Mouse (Mus musculus) lung, postnatal 0 days (tissue): ENCODE results near the gene Gm20696.

Experiments used
- CTCF ChIP-seq: IDR thresholded peaks from 2 replicates; pipeline ENCODE4 v1.5.1; 2016; ENCODE audit warnings: antibody characterized with exemption, mild to moderate bottlenecking
- EP300 ChIP-seq: IDR thresholded peaks from 2 replicates; pipeline ENCODE4 v1.6.1; 2016; ENCODE audit warnings: antibody characterized with exemption, mild to moderate bottlenecking, control low read depth

GRCm38 (mm10) chr6:99484197-99484725 is 182.3 kb downstream of the Gm20696 start:
- TF ChIP-seq CTCF (no peak), EP300 (no peak)
